Mouse (Mus musculus) E14TG2a.4 (cell line): ENCODE measurements at regions not wholly inside any gene's neighbourhood (a gene's known extent, or its start where the extent isn't known, plus 50 kb on each side); places are given as distances from the start of the nearest gene placed in this dataset.

Experiments
- H3K27me3 ChIP-seq: 2 replicates; pipeline ENCODE4 v1.6.1; 2014; ENCODE audit warnings: low read length, control low read depth; ENCODE audit not compliant: insufficient read depth
- H3K36me3 ChIP-seq: 2 replicates; pipeline ENCODE4 v1.6.1; 2014; ENCODE audit warnings: low read length, control low read depth; ENCODE audit not compliant: insufficient read depth
- H3K4me1 ChIP-seq: replicated peaks from 2 replicates; pipeline ENCODE4 v1.6.1; 2014; ENCODE audit warnings: low read depth, low read length, control low read depth
- H3K4me3 ChIP-seq: replicated peaks from 2 replicates; pipeline ENCODE4 v1.5.1; 2014; ENCODE audit warnings: mild to moderate bottlenecking, low read length
- H3K9me3 ChIP-seq: 2 replicates; pipeline ENCODE4 v1.6.1; 2014; ENCODE audit warnings: low read length, control low read depth
- CTCF ChIP-seq: conservative IDR thresholded peaks from 2 replicates; pipeline ENCODE4 v1.5.1; 2014; ENCODE audit warnings: low read length
- NANOG ChIP-seq: IDR thresholded peaks from 2 replicates; pipeline ENCODE4 v1.6.1; 2014; ENCODE audit warnings: borderline replicate concordance, low read length, mixed read lengths
- POU5F1 ChIP-seq: IDR thresholded peaks from 2 replicates; pipeline ENCODE4 v1.6.1; 2014; ENCODE audit warnings: low read length, borderline replicate concordance

DNA sequence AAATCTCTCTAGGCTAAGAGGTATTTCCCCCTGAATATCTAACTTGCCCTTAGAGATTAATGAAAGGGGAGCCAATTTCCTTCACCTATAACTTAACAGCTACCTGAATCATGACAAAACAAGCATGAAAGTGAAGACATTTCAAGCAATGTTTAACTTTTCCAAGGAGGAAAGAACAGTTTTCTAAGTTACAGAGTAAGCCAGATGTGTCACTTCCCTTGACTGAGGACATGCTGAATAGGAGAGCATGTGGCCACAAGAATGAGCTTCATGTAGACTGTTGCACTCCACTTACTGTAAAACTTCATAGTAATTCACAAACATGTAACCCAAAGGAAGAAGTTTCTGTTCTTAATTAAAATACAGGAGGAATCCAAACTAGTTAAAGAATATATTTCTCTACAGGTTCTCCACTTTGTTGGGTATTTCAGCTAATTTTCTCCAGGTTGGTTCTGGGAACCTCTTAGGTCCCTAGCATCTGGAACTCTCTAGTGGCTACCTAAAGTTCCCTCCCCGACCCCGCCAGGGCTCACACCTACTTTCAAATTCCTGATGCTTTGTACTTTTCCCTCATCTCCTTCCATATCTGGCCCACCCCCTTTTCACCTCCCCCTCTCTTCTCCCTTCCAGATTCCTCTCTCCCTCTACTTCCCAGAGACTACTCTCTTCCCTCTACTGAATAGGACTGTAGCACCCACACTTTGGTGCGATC lies 142.0 kb upstream of the Tyrp1 start:
- no peaks in the 10 kb centered on the region for H3K9me3 ChIP-seq
- no peaks in the 10 kb centered on the region for H3K36me3 ChIP-seq
- no peak for TF ChIP-seq POU5F1
- TF ChIP-seq CTCF, result no peak
- TF ChIP-seq NANOG, result no peak
- H3K27me3 ChIP-seq, result no peaks in the 10 kb centered on the region
- H3K4me1 ChIP-seq, result no peaks in the 10 kb centered on the region
- H3K4me3 ChIP-seq, result no peak overlapping the region

DNA sequence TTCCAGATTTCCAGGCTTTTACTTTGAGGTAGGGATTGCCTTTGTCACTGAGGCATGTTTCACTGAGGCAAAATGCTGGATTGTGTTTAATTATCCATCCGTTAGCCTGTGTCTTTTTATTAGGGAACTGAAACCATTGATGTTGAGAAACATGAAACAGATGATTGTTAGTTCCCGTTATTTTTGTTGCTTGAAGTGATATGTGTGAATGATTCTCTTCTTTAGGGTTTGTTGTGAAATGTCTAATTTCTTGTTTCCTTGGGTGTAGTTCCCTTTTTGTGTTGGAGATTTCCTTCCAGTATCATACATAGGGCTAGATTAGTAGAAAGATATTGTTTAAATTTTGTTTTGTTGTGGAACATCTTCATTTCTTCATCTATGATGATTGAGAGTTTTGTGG lies 121.2 kb upstream of the Tyrp1 start:
- H3K4me3 ChIP-seq, result no peak overlapping the region
- no peaks in the 10 kb centered on the region for H3K27me3 ChIP-seq
- H3K4me1 ChIP-seq, result no peaks in the 10 kb centered on the region
- H3K9me3 ChIP-seq, result peaks cover 17% of the 10 kb centered on the region
- H3K36me3 ChIP-seq, result no peaks in the 10 kb centered on the region
- TF ChIP-seq POU5F1 (no peak), NANOG (no peak), CTCF (no peak)

DNA sequence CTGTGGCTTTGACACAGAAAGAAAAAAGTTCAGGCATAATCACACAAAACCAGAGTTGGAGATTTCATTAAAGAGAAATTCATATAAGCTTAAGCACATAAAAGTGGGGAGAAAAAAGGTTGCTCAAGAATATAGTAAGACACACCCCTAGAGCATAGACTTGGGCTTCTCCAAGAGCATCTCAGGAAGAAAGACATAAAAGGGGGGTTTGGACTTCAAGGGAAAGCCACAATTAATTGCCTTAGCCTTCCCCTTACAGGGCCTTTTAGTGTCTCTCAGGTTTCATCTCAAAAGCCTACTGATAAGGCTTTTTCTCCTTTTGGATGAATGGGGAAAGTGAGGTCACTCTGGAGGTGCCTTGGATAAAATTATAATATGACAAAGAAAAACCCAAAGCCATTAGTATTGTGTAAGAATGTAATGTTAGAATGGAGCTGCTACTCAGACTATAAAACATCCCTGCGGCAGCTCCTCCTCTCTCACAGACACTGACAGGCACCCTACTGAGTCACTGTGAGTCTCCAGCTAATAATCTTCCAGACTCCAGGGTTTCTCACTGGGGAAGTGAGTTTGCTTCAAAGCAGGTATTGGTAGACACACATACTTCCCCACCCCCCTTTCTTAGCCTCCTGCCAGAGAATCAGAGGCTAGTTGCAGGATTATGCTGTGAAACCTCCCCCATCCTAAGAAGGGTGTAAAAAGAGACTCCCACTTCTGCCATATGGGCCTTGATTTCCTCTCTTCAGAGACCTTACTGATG lies 88.8 kb upstream of the Tyrp1 start:
- no peak for TF ChIP-seq POU5F1
- TF ChIP-seq CTCF, result no peak
- TF ChIP-seq NANOG, result no peak
- H3K4me3 ChIP-seq, result no peak overlapping the region
- H3K9me3 ChIP-seq, result no peaks in the 10 kb centered on the region
- H3K27me3 ChIP-seq, result no peaks in the 10 kb centered on the region
- no peaks in the 10 kb centered on the region for H3K4me1 ChIP-seq
- H3K36me3 ChIP-seq, result no peaks in the 10 kb centered on the region

DNA sequence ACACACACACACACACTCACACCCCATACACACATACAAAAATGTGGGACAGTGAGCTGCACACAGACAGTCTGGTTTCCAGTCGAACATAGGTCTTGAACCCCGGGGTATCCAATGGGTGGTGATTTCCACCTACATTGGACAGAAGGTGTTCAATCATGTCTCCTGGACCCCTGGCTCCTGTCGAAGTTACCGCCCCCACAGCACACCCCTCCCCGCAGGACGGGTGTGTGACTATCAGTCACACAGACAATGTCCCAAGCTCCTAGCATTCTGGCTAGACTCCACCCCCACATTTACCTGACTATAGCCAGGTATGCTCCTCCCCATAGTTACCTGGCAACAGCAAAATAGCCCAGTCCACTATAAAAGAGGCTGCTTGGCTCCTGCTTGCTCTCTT lies 81.7 kb upstream of the Tyrp1 start:
- TF ChIP-seq POU5F1 (no peak), CTCF (no peak), NANOG (no peak)
- no peaks in the 10 kb centered on the region for H3K4me1 ChIP-seq
- no peaks in the 10 kb centered on the region for H3K27me3 ChIP-seq

DNA sequence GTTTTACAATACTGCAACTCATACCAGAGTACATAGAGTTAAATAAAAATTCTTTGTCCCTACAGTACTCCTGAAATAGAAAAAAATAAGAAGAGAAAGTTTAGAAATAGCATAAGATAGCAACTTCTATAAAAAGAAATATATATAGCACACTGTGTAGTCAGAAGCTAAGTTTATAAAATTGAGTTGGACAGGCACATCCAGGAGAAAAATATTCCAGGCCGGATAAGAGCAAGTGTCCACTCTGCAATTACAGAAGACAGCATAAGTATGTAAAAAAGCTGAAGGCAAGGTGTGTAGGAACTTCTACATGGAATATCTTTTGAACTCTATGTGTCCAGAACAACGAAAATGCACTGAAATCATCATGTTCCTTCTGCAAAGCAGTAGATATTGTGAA lies 77.8 kb upstream of the Tyrp1 start:
- no peaks in the 10 kb centered on the region for H3K4me1 ChIP-seq
- H3K27me3 ChIP-seq, result no peaks in the 10 kb centered on the region
- no peaks in the 10 kb centered on the region for H3K36me3 ChIP-seq
- no peak for TF ChIP-seq CTCF
- TF ChIP-seq NANOG, result no peak
- no peak for TF ChIP-seq POU5F1
- H3K9me3 ChIP-seq, result no peaks in the 10 kb centered on the region
- no peak overlapping the region for H3K4me3 ChIP-seq

More for the DNA sequence above, 81.7 kb upstream of the Tyrp1 start:
- no peaks in the 10 kb centered on the region for H3K9me3 ChIP-seq
- H3K36me3 ChIP-seq, result no peaks in the 10 kb centered on the region
- no peak overlapping the region for H3K4me3 ChIP-seq

DNA sequence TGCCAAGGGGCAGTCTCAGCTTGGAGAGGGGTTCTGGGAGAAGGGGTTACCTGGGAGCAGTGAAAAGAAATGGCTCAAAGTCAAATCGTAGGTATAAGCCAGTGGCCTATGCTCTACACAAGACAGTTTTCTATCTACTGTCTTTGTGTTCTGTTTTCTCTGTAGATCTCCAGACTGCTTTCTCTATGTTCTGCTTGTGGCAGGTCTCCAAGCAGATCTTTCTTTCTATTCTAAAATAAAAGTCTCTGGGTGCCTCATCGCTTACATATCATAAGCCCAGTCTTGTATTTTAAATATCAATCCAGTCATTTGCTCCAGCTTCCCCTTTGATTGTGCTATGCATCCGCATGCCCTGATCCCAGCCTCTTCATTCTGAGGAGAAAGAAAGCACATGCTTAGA lies 69.9 kb upstream of the Tyrp1 start:
- Histone ChIP-seq H3K27me3 (no peaks in the 10 kb centered on the region), H3K36me3 (no peaks in the 10 kb centered on the region), H3K4me1 (no peaks in the 10 kb centered on the region), H3K4me3 (no peak overlapping the region), H3K9me3 (no peaks in the 10 kb centered on the region)
- TF ChIP-seq CTCF, result no peak
- TF ChIP-seq POU5F1, result no peak
- TF ChIP-seq NANOG, result no peak

DNA sequence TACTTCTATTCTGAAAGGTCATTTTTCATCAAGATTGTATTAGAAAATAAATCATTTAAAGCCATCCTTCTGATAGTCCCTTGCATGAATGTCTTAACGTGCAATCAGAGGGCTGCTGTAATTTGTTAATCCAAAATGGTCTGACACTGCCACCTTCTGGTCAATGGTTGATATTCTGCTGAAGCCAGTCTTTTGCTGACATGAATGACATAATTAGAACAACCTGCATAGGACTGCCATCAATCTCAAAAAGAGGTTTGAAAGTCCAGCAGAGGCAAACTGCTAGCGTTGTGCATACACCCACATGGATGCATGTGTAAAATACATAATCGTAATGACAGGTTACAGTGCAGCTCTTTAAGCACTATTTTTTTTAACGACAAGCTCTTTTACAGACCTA lies 68.1 kb upstream of the Tyrp1 start:
- H3K9me3 ChIP-seq, result no peaks in the 10 kb centered on the region
- TF ChIP-seq CTCF (peak; percentile 76), POU5F1 (no peak)
- no peaks in the 10 kb centered on the region for H3K4me1 ChIP-seq
- no peaks in the 10 kb centered on the region for H3K27me3 ChIP-seq
- H3K4me3 ChIP-seq, result no peak overlapping the region
- no peaks in the 10 kb centered on the region for H3K36me3 ChIP-seq

DNA sequence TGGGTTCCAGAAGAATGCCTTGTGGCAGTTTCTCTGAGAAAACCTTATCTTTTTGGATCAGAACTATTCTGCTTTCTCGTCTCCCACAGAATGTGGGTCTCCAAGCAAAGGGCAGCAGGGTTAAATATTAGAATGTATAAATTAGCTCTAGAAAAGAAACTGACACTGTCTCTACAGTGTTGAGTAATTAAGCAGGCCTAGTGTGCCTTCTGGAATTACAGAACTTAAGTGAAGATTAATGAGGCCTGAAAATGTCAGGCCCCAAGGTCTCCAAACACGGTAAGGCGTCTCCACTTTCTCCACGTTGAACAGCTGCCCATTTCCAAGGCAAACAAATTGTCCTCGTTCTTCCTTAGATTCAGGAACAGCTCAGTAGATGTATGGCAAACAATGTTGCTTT lies 66.5 kb upstream of the Tyrp1 start:
- Histone ChIP-seq H3K9me3 (0 out of 2 replicates have a peak, but pooled peaks cover 4% of the 10 kb centered on the region), H3K4me3 (no peak overlapping the region), H3K4me1 (no peaks in the 10 kb centered on the region), H3K27me3 (no peaks in the 10 kb centered on the region), H3K36me3 (no peaks in the 10 kb centered on the region)
- TF ChIP-seq CTCF (no peak), POU5F1 (no peak), NANOG (no peak)
